Mouse (Mus musculus) ZHBTc4 (cell line): ENCODE measurements around the gene Tnrc6c.

Experiments used
- DNase-seq: peaks from one replicate; pipeline ENCODE4 v3.0.0-alpha.2; 2011; ENCODE audit warnings: low read depth, low spot score

The Tnrc6c gene

GRCm38 (mm10) chr11:117790286-117790685 is 136.2 kb downstream of the Tnrc6c start:
- DNase-seq, result peak; percentile 85

- peak; percentile 68 for DNase-seq
Observed at GRCm38 (mm10) chr11:117790703-117791440, 136.8 kb downstream of the Tnrc6c start.

GRCm38 (mm10) chr11:117791441-117791761 is 137.3 kb downstream of the Tnrc6c start:
- DNase-seq, result no peak

GRCm38 (mm10) chr11:117792281-117792888 is 138.3 kb downstream of the Tnrc6c start:
- peak; percentile 97 for DNase-seq

GRCm38 (mm10) chr11:117794035-117794551 is 140.0 kb downstream of the Tnrc6c start:
- DNase-seq, result peak; percentile 39

- DNase-seq, result no peak
Observed at GRCm38 (mm10) chr11:117796954-117797353, 142.9 kb downstream of the Tnrc6c start.

GRCm38 (mm10) chr11:117797511-117798159 is 143.5 kb downstream of the Tnrc6c start, which contains the start of gene 6030468B19Rik:
Gene 6030468B19Rik, plus strand, starts transcription at chr11:117797660.
- no peak for DNase-seq

GRCm38 (mm10) chr11:117798160-117798541 is 144.1 kb downstream of the Tnrc6c start:
- DNase-seq, result no peak

- DNase-seq, result no peak
Observed at GRCm38 (mm10) chr11:117799174-117799573, 145.1 kb downstream of the Tnrc6c start.

- DNase-seq, result no peak
Observed at GRCm38 (mm10) chr11:117800038-117800437, 145.9 kb downstream of the Tnrc6c start.

GRCm38 (mm10) chr11:117801650-117802049 is 147.6 kb downstream of the Tnrc6c start:
- no peak for DNase-seq

- no peak for DNase-seq
Observed at GRCm38 (mm10) chr11:117803166-117803688, 149.1 kb downstream of the Tnrc6c start.

- no peak for DNase-seq
Observed at GRCm38 (mm10) chr11:117806781-117807180, 152.7 kb downstream of the Tnrc6c start.

- DNase-seq, result peak; percentile 89
Observed at GRCm38 (mm10) chr11:117809407-117810311, 155.6 kb downstream of the Tnrc6c start, which contains the start of the genes Gm20708 and Syngr2. Gene Gm20708, plus strand, starts transcription at chr11:117809668. Gene Syngr2, plus strand, starts transcription at chr11:117809668.

GRCm38 (mm10) chr11:117810401-117811046 is 156.4 kb downstream of the Tnrc6c start:
- peak; percentile 94 for DNase-seq
